Mouse (Mus musculus) liver, embryonic 11.5 days (tissue): ENCODE results near the gene Fgfbp1. TPM values are rescaled to one million over a fixed set of nuclear protein-coding genes. Genes with fewer than 3 reads are reported as not detected.

ENCODE experiments used
- ATAC-seq: fragments of 200-750 bp; cut with Nextera tagmentation; replicated peaks from 2 replicates; pipeline ENCODE4 v1.8.0; 2017; ENCODE audit warnings: moderate number of reproducible peaks, mild to moderate bottlenecking, moderate TSS enrichment, moderate library complexity; ENCODE audit not compliant: low FRiP score
- DNase-seq: peaks from one replicate; pipeline ENCODE4 v3.0.0-alpha.2; 2017; ENCODE audit warnings: low spot score
- H3K27ac ChIP-seq: fragments of 300-500 bp; sonication (generic); 2 replicates; pipeline ENCODE4 v1.5.1; 2014; ENCODE audit warnings: mild to moderate bottlenecking, low read depth, low read length, control low read depth
- H3K27me3 ChIP-seq: fragments of 300-500 bp; sonication (generic); replicated peaks from 2 replicates; pipeline ENCODE4 v1.6.1; 2014; ENCODE audit warnings: low read length, mixed read lengths; ENCODE audit not compliant: control insufficient read depth, insufficient read depth
- H3K36me3 ChIP-seq: fragments of 300-500 bp; sonication (generic); 2 replicates; pipeline ENCODE4 v1.6.1; 2014; ENCODE audit warnings: mild to moderate bottlenecking, low read length, moderate library complexity, mixed read lengths; ENCODE audit not compliant: control insufficient read depth, insufficient read depth
- H3K4me1 ChIP-seq: fragments of 300-500 bp; sonication (generic); replicated peaks from 2 replicates; pipeline ENCODE4 v1.6.1; 2014; ENCODE audit warnings: low read length, mixed read lengths; ENCODE audit not compliant: control insufficient read depth, insufficient read depth
- H3K4me2 ChIP-seq: fragments of 300-500 bp; sonication (generic); 2 replicates; pipeline ENCODE4 v1.6.1; 2014; ENCODE audit warnings: mild to moderate bottlenecking, control low read depth, moderate library complexity
- H3K4me3 ChIP-seq: fragments of 300-500 bp; sonication (generic); 2 replicates; pipeline ENCODE4 v1.5.1; 2014; ENCODE audit warnings: low read depth, low read length, control low read depth
- H3K9ac ChIP-seq: fragments of 300-500 bp; sonication (generic); 2 replicates; pipeline ENCODE4 v1.6.1; 2014; ENCODE audit warnings: low read depth, low read length, control low read depth
- H3K9me3 ChIP-seq: fragments of 300-500 bp; sonication (generic); 2 replicates; pipeline ENCODE4 v1.6.1; 2016; ENCODE audit warnings: low read length, inconsistent platforms, mixed read lengths; ENCODE audit not compliant: control insufficient read depth
- WGBS: fragments of 180-500 bp; shearing (Covaris S2); extraction: QIAGEN DNeasy Blood & Tissue Kit; methylation state at CpG from one replicate; pipeline ENCODE4 v1.1.7; 2014; 5-methylcytosine and 5-hydroxymethylcytosine counted together
- polyA plus RNA-seq: library from polyadenylated mRNA; unstranded; fragments of >200 nt; fragmentation: Nextera tagmentation; extraction: Ambion mirVana; gene quantifications from 2 replicates; pipeline ENCODE4 v1.2.1, GENCODE M21; 2014

The Fgfbp1 gene
- polyA plus RNA-seq, 1 experiment from 2014 or later: not detected

GRCm38 (mm10) chr5:43948748-43949275, 32.8 kb downstream of the Fgfbp1 start:
- Histone ChIP-seq H3K4me3 (no peak overlapping the region), H3K36me3 (no peaks in the 10 kb centered on the region), H3K9me3 (no peaks in the 10 kb centered on the region), H3K9ac (no peak overlapping the region), H3K4me1 (peaks cover 9% of the 10 kb centered on the region), H3K27me3 (no peaks in the 10 kb centered on the region), H3K4me2 (peak overlapping the region; percentile 76), H3K27ac (no peak overlapping the region)
- ATAC-seq: 0 out of 2 replicates have a peak, but pooled peaks have one; percentile 33
- DNase-seq: peak; percentile 49
- WGBS: 6% methylated on average over 8 of the region's 8 CpGs

- no peaks in the 10 kb centered on the region for H3K36me3 ChIP-seq
- H3K27me3 ChIP-seq: no peaks in the 10 kb centered on the region
- WGBS: 2% methylated on average over 27 of the region's 27 CpGs
- H3K9ac ChIP-seq: peak overlapping the region; percentile 40; the same call in 1 of the 2 replicates
- peak; percentile 94 for ATAC-seq
- peak overlapping the region; percentile 76 for H3K4me2 ChIP-seq
- no peaks in the 10 kb centered on the region for H3K9me3 ChIP-seq
- DNase-seq: peak; percentile 67
- peaks cover 9% of the 10 kb centered on the region for H3K4me1 ChIP-seq
- H3K4me3 ChIP-seq: peak overlapping the region; percentile 43
- no peak overlapping the region; the same call in 1 of the 2 replicates for H3K27ac ChIP-seq
Observed at GRCm38 (mm10) chr5:43948111-43948743, 33.4 kb downstream of the Fgfbp1 start.

- Histone ChIP-seq H3K36me3 (no peaks in the 10 kb centered on the region), H3K4me2 (peak overlapping the region; percentile 76), H3K9me3 (no peaks in the 10 kb centered on the region), H3K27me3 (no peaks in the 10 kb centered on the region), H3K4me3 (no peak overlapping the region), H3K9ac (no peak overlapping the region), H3K27ac (no peak overlapping the region), H3K4me1 (peaks cover 9% of the 10 kb centered on the region)
- WGBS: 33% methylated on average over 9 of the region's 9 CpGs
- DNase-seq: no peak
- no peak for ATAC-seq
Observed at GRCm38 (mm10) chr5:43947330-43947977, 34.1 kb downstream of the Fgfbp1 start.

- WGBS: 66% methylated on average over 2 of the region's 2 CpGs
- no peak overlapping the region for H3K4me3 ChIP-seq
- DNase-seq (no peak), ATAC-seq (no peak)
- H3K4me1 ChIP-seq: no peaks in the 10 kb centered on the region
- no peaks in the 10 kb centered on the region for H3K27me3 ChIP-seq
- H3K9me3 ChIP-seq: no peaks in the 10 kb centered on the region
- no peak overlapping the region for H3K27ac ChIP-seq
- no peak overlapping the region for H3K9ac ChIP-seq
- no peak overlapping the region for H3K4me2 ChIP-seq
- no peaks in the 10 kb centered on the region for H3K36me3 ChIP-seq
Observed at GRCm38 (mm10) chr5:43933269-43933668, 48.3 kb downstream of the Fgfbp1 start.

Other genes starting within 250 kb of the Fgfbp1 start
- 0.36 TPM in 1 of 2 replicates, not detected in the other for gene Bst1, start 162.9 kb downstream of the Fgfbp1 start, polyA plus RNA-seq
- gene Fbxl5, start 160.1 kb downstream of the Fgfbp1 start, polyA plus RNA-seq: 36.5 and 40.3 TPM in 2 replicates
- gene Cd38, start 113.2 kb downstream of the Fgfbp1 start, polyA plus RNA-seq: 22.0 and 25.0 TPM in 2 replicates
- not detected in 2 replicates for gene Gm7879, start 68.6 kb downstream of the Fgfbp1 start, polyA plus RNA-seq
- 23.0 and 23.9 TPM in 2 replicates for gene Prom1, start 120.3 kb upstream of the Fgfbp1 start, polyA plus RNA-seq
- gene Tapt1, start 244.8 kb upstream of the Fgfbp1 start, polyA plus RNA-seq: 49.7 and 51.0 TPM in 2 replicates